Mouse (Mus musculus): Measurements from ENCODE around the gene Entpd7.

The Entpd7 gene

GRCm38 (mm10) chr19:43674316-43674689, 15.2 kb upstream of the Entpd7 start:
- no peak for DNase-seq (ENCODE audit: low spot score in 2 of 2)

- peak; percentile 98 for DNase-seq (ENCODE audit: low spot score in 2 of 2)
Observed at GRCm38 (mm10) chr19:43674730-43675524, 14.5 kb upstream of the Entpd7 start, which contains the start of gene Slc25a28. Gene Slc25a28, minus strand, starts transcription at chr19:43674881.

GRCm38 (mm10) chr19:43675525-43676400, 13.7 kb upstream of the Entpd7 start:
- DNase-seq (ENCODE audit: low spot score in 2 of 2): peak in 1 of 2 experiments; percentile 37

DNA sequence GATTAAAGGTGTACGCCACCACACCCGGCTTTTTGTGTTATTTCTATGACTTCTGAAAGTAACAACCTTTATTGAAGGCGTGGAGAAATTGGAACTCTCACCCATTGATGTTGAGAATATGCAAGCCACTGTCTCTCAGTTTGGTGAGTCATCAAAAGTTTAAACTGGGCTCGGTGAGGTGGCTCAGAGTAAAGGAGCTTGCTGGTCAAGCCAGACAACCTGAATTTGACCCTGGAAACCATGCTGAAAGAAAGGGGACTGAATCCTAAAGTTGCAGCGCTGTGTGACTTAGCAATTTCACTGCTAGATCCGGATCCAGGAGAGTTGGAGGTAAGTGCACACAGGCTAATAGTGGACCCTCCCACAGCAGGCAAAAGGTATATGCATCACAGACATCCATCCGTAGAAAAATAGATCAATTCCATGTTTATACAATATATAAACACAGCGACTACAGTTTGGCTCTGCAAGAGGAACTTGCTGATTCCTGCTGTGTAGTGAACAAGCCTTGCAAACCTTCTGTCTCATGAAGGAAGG, 10.9 kb upstream of the Entpd7 start:
- no peak for DNase-seq (ENCODE audit: low spot score in 2 of 2)

DNA sequence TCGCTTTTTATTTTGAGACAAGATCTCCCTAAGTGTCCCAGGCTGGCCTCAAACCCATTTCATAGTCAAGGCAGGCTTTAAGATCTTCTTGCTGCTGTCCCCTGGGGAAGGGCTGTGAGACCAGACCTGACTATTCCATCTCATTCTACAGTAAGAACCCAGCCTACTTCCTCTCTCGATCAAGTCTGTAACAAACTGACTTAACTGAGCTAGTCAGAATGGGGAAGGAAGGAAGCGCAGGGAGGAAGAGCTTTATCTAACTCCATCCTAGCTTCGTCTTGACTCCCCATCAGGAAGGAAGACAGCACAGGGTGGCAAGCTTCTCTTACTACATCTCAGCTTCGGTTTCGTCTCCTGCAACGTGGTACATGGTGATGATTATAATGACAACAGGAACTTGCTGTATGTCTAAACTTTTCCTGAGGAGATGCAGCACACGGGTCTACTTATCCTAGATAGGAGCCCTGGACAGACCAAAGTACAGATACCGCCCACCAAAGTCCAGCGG, 9.9 kb upstream of the Entpd7 start:
- DNase-seq (ENCODE audit: low spot score in 2 of 2): peak in 1 of 2 experiments; percentile 18

- no peak for DNase-seq (ENCODE audit: low spot score in 2 of 2)
Observed at GRCm38 (mm10) chr19:43681541-43681940, 7.9 kb upstream of the Entpd7 start.

DNA sequence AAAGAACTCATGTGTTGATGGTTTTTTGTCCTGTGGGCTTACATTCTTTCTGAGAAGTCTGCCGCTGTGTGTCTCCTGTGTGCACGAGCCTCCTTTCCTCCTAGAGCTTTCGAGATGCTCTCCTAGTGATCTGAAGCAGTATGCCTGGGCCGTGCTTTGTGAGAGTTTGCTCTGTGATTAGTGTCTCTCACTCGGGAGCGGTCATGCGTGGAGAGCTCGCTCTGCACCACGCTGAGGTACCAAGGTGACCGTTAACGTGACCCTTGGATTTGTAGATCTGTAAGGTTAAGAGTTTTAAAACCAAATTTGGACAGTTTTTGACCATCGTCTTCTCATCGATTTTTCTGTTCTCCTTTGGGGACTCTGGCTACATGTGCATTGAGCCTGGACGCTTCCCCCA, 3.3 kb downstream of the Entpd7 start:
- no peak for DNase-seq (ENCODE audit: low spot score in 2 of 2)

DNA sequence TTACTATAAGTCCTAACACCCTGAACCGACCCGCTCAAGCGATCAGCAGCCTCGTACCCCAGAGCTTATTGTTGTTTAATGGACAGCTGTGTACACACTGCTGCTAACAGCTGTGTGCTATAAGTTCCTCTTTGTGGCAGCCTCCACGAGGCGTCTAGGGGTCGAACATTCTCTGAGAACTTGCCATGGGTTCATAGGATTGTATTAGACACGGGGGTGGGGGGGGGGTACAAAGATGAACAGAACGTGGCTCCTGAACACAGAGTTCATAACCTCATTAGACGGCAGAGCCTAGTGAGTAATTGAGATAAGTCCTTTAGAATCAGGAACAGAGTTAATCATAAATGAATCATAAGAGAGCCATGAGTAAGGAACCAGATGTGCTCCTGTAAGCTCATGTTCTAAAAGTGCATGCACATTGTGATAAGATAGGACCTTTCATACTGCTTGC, 6.1 kb downstream of the Entpd7 start:
- DNase-seq (ENCODE audit: low spot score in 2 of 2): no peak

DNA sequence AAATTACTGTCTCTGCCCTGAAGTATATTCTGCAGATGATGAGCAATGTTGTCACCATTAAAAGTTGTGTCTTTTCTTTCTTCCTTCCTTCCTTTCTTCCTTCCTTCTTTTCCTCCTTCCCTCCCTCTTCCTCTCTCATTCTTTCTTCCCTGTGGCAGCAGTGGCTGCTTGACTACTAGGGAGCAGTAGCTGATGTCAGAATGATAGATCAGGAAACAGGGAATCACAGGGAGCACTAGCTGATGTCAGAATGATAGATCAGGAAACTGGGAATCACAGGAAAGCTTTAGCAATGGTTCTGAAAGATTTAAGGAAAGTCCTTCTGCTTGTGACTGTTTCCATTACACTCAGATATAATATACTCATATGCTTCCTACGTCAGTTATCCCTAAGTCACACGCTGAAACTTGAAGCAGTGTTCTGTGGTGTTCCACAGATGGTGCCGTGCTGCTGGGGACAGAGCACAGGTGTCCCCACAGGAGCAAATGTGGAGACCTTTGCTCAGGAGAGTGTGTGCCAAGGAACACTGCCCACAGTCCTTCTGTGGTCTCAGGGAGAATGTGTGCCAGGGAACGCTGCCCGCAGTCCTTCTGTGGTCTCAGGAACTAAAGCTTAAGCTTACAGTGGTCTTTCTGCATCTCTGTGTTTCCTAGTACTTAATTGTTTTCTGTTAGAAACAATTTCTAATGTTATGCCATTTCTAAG, 8.3 kb downstream of the Entpd7 start:
- DNase-seq (ENCODE audit: low spot score in 2 of 2): no peak

GRCm38 (mm10) chr19:43699021-43699762, 9.7 kb downstream of the Entpd7 start:
- DNase-seq (ENCODE audit: low spot score in 2 of 2): no peak

DNA sequence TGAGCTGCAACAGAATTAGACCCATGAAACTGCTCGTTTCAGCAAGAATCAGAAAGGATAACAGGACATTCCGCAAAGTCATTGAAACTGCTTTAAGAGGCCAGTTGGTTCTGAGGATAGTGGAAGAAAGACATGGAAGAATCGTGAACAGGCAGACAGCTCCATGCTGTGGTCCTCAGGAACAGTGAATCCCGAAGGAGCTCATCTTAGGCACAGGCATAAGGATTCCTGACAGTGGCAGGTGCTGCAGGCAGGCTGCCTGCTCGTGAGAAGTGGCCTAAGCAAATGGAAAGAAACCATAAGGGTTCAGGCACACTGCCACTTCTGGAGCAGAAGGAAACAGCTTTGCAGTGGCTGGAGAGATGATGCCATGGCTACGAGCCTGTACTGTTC, 10.3 kb downstream of the Entpd7 start:
- no peak for DNase-seq (ENCODE audit: low spot score in 2 of 2)

- no peak for DNase-seq (ENCODE audit: low spot score in 2 of 2)
Observed at GRCm38 (mm10) chr19:43704211-43704610, 14.7 kb downstream of the Entpd7 start.

DNA sequence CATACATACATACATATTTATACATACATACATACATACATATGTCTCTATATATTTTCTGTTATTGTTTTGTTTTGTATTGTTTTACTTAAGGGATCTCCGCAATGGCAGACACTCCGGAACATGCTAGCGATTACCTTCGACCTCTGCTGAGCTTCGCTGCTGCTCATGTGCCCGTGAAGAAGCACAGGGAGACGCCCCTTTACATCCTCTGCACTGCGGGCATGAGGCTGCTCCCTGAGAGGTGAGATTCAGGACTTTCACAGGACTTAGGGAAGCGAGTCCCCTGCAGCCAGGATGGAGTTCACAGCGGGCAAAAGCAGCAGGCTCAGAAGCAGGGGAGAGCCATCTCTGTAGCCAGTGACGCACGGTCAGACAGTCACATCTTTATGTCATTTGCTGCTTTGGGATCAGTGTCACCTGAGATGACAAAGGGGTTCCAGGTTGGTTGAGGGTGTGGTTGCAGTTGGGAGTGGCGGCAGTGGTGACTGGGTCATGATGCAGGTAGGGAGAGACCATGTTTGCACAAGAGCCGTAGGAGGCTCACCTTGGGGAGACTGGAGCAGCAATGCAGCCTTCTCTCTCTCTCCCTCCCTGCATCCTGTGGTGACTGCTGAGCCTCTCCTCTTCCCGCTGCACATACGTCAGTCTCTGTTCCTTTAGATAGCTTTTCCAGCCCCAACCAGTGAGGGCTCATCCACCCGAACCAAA, 15.5 kb downstream of the Entpd7 start:
- no peak for DNase-seq (ENCODE audit: low spot score in 2 of 2)

- DNase-seq (ENCODE audit: low spot score in 2 of 2): no peak
Observed at GRCm38 (mm10) chr19:43708206-43708605, 18.7 kb downstream of the Entpd7 start.

GRCm38 (mm10) chr19:43709317-43709716, 19.8 kb downstream of the Entpd7 start:
- no peak for DNase-seq (ENCODE audit: low spot score in 2 of 2)

GRCm38 (mm10) chr19:43711159-43711916, 21.9 kb downstream of the Entpd7 start:
- DNase-seq (ENCODE audit: low spot score in 2 of 2): peak in 1 of 2 experiments; percentile 58

DNA sequence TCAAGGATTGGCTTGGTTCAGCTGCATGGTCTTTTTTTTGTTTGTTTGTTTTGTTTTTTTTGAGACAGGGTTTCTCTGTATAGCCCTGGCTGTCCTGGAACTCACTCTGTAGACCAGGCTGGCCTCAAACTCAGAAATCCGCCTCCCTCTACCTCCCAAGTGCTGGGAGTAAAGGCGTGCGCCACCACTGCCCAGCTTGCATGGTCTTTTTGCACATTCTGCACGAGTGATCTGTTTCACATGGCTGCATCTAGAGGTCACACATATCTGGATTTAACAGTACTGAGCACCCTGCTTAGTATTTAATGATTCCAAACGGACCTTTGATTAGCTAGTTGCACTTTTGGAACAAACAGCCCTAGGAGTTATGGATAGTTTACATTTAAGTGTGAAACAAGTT, 22.5 kb downstream of the Entpd7 start:
- no peak for DNase-seq (ENCODE audit: low spot score in 2 of 2)

- DNase-seq (ENCODE audit: low spot score in 2 of 2): no peak
Observed at GRCm38 (mm10) chr19:43720061-43720460, 30.6 kb downstream of the Entpd7 start.

- no peak for DNase-seq (ENCODE audit: low spot score in 2 of 2)
Observed at GRCm38 (mm10) chr19:43722891-43723290, 33.4 kb downstream of the Entpd7 start.
